Mouse (Mus musculus): ENCODE results near the gene Tepp. TPM values are rescaled to one million over a fixed set of nuclear protein-coding genes. Genes with fewer than 3 reads are reported as not detected.

Gene Tepp
- polyA plus RNA-seq, 1 experiment: not detected

- no peak for TF ChIP-seq CTCF (IDR thresholded peaks at IDR 0.05; ENCODE audit: low read depth, low read length)
- TF ChIP-seq EP300 (IDR thresholded peaks at IDR 0.05; ENCODE audit: insufficient read depth, low read depth, low read length): no peak
- no peak for TF ChIP-seq POLR2A (IDR thresholded peaks at IDR 0.05; ENCODE audit: insufficient read depth, low read length)
- Histone ChIP-seq H3K9ac (ENCODE audit: low read depth, poor library complexity, severe bottlenecking) (no peak overlapping the region), H3K4me3 (ENCODE audit: low read depth, low read length) (no peak overlapping the region), H3K4me1 (ENCODE audit: control insufficient read depth, insufficient read depth, low read length) (peaks cover 4% of the 10 kb centered on the region), H3K27me3 (ENCODE audit: control insufficient read depth, insufficient read depth, low read length, poor library complexity, severe bottlenecking) (0 out of 2 replicates have a peak, but pooled peaks cover 3% of the 10 kb centered on the region), H3K27ac (ENCODE audit: insufficient read depth, low read length) (no peak overlapping the region), H3K9me3 (replicated peaks; ENCODE audit: control insufficient read depth, insufficient read depth, low read length, poor library complexity, severe bottlenecking) (no peaks in the 10 kb centered on the region), H3K36me3 (ENCODE audit: control insufficient read depth, insufficient read depth, low read length, poor library complexity, severe bottlenecking) (no peaks in the 10 kb centered on the region)
These were observed 44.2 kb downstream of the Tepp start for GRCm38 (mm10) chr8:95354606-95355005.

DNA sequence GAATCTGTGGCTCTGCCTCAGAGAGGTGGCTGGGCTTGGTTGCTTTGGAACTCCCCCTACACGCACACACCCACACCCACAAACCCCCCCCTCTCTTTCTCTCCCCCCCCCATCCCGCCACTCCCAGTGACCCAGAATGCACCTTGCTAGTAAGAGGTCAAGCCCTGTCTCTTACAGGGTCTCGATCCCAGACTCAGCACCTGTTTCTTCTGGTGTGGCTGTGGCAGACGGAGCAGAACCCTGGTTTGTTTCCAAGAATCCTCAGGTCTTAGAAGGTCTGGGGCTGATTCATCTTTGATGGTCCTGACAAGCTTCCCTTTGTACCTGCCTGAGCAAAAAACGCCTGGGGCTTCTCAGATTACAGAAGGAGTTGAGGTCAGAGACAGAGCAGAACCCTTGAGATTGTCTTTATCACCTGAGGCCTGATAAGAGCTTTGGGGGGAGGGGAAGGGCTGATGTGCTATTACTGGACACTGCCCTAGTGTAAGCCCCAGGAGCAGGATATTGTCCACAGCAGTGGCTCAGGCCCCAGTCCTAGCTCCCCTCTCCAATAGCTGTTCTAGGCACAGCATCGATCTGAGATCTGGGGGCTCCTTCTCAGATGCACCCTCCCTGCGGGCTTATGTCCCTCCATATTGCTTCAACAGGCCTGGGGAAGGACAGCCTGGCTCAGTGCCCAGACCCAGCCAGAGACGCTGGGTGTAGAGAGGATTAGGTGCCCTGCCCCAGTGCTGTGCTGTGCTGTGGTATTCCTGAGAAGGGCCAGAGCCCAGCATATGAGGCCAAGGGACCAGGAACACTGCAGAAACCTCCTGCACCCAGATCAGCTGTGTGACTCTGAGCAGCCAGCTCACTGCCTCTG lies 48.4 kb downstream of the Tepp start:
- TF ChIP-seq POLR2A (IDR thresholded peaks at IDR 0.05; ENCODE audit: insufficient read depth, low read length) (no peak), EP300 (IDR thresholded peaks at IDR 0.05; ENCODE audit: insufficient read depth, low read depth, low read length) (no peak), CTCF (IDR thresholded peaks at IDR 0.05; ENCODE audit: low read depth, low read length) (no peak)
- no peak overlapping the region for H3K4me3 ChIP-seq (ENCODE audit: low read depth, low read length)
- H3K9ac ChIP-seq (ENCODE audit: low read depth, poor library complexity, severe bottlenecking): no peak overlapping the region
- H3K27ac ChIP-seq (ENCODE audit: insufficient read depth, low read length): no peak overlapping the region
- no peaks in the 10 kb centered on the region for H3K36me3 ChIP-seq (ENCODE audit: control insufficient read depth, insufficient read depth, low read length, poor library complexity, severe bottlenecking)
- no peaks in the 10 kb centered on the region for H3K27me3 ChIP-seq (ENCODE audit: control insufficient read depth, insufficient read depth, low read length, poor library complexity, severe bottlenecking)
- H3K9me3 ChIP-seq (replicated peaks; ENCODE audit: control insufficient read depth, insufficient read depth, low read length, poor library complexity, severe bottlenecking): no peaks in the 10 kb centered on the region
- H3K4me1 ChIP-seq (ENCODE audit: control insufficient read depth, insufficient read depth, low read length): peaks cover 4% of the 10 kb centered on the region

GRCm38 (mm10) chr8:95360181-95361015 lies 50.0 kb downstream of the Tepp start:
- no peaks in the 10 kb centered on the region for H3K36me3 ChIP-seq (ENCODE audit: control insufficient read depth, insufficient read depth, low read length, poor library complexity, severe bottlenecking)
- no peak overlapping the region for H3K27ac ChIP-seq (ENCODE audit: insufficient read depth, low read length)
- no peaks in the 10 kb centered on the region for H3K9me3 ChIP-seq (replicated peaks; ENCODE audit: control insufficient read depth, insufficient read depth, low read length, poor library complexity, severe bottlenecking)
- H3K9ac ChIP-seq (ENCODE audit: low read depth, poor library complexity, severe bottlenecking): no peak overlapping the region
- TF ChIP-seq EP300 (IDR thresholded peaks at IDR 0.05; ENCODE audit: insufficient read depth, low read depth, low read length) (no peak), CTCF (IDR thresholded peaks at IDR 0.05; ENCODE audit: low read depth, low read length) (no peak), POLR2A (IDR thresholded peaks at IDR 0.05; ENCODE audit: insufficient read depth, low read length) (no peak)
- no peak overlapping the region for H3K4me3 ChIP-seq (ENCODE audit: low read depth, low read length)
- peaks cover 4% of the 10 kb centered on the region for H3K4me1 ChIP-seq (ENCODE audit: control insufficient read depth, insufficient read depth, low read length)
- H3K27me3 ChIP-seq (ENCODE audit: control insufficient read depth, insufficient read depth, low read length, poor library complexity, severe bottlenecking): no peaks in the 10 kb centered on the region

DNA sequence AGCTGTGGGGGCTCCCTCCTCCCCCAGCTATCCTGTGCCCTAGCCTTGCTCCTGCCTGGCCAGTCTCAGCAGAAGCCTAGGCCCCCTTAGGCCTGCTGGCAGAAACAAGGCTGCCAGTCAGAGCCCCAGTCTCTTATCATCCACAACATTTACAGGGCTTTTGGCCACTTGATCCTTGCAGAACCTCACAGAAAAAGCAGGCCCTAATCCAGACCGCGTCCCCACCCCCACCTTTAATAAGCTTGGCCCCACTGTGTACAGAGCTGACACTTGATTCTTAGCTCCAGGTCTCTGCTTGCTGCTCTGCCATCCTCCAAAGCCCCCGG lies 50.6 kb downstream of the Tepp start:
- no peaks in the 10 kb centered on the region for H3K36me3 ChIP-seq (ENCODE audit: control insufficient read depth, insufficient read depth, low read length, poor library complexity, severe bottlenecking)
- H3K27ac ChIP-seq (ENCODE audit: insufficient read depth, low read length): no peak overlapping the region
- no peak overlapping the region for H3K9ac ChIP-seq (ENCODE audit: low read depth, poor library complexity, severe bottlenecking)
- H3K4me3 ChIP-seq (ENCODE audit: low read depth, low read length): no peak overlapping the region
- no peak for TF ChIP-seq EP300 (IDR thresholded peaks at IDR 0.05; ENCODE audit: insufficient read depth, low read depth, low read length)
- no peak for TF ChIP-seq CTCF (IDR thresholded peaks at IDR 0.05; ENCODE audit: low read depth, low read length)
- no peak for TF ChIP-seq POLR2A (IDR thresholded peaks at IDR 0.05; ENCODE audit: insufficient read depth, low read length)
- H3K4me1 ChIP-seq (ENCODE audit: control insufficient read depth, insufficient read depth, low read length): peaks cover 4% of the 10 kb centered on the region
- H3K27me3 ChIP-seq (ENCODE audit: control insufficient read depth, insufficient read depth, low read length, poor library complexity, severe bottlenecking): no peaks in the 10 kb centered on the region
- no peaks in the 10 kb centered on the region for H3K9me3 ChIP-seq (replicated peaks; ENCODE audit: control insufficient read depth, insufficient read depth, low read length, poor library complexity, severe bottlenecking)

DNA sequence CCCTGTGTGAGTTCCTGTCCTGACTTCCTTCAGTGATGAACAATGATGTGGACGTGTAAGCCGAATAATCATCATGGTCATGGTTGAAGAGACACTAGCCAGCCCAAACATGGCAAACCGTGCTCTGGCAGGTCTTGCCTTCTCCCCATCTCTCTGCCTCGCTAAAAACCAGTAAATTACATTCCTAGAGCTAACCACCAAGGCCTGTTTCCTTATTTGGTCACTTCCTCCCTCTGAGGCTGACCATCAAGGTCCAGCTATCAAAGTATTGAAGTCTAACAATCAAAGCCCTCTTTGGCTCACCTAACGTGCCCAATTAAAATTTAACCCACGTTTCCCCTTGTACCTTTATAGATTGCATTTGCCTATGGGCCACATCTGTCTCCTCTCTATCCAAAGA lies 51.9 kb downstream of the Tepp start:
- Histone ChIP-seq H3K27ac (ENCODE audit: insufficient read depth, low read length) (no peak overlapping the region), H3K27me3 (ENCODE audit: control insufficient read depth, insufficient read depth, low read length, poor library complexity, severe bottlenecking) (no peaks in the 10 kb centered on the region), H3K36me3 (ENCODE audit: control insufficient read depth, insufficient read depth, low read length, poor library complexity, severe bottlenecking) (no peaks in the 10 kb centered on the region), H3K9me3 (replicated peaks; ENCODE audit: control insufficient read depth, insufficient read depth, low read length, poor library complexity, severe bottlenecking) (no peaks in the 10 kb centered on the region), H3K4me1 (ENCODE audit: control insufficient read depth, insufficient read depth, low read length) (peaks cover 4% of the 10 kb centered on the region), H3K9ac (ENCODE audit: low read depth, poor library complexity, severe bottlenecking) (no peak overlapping the region), H3K4me3 (ENCODE audit: low read depth, low read length) (no peak overlapping the region)
- no peak for TF ChIP-seq EP300 (IDR thresholded peaks at IDR 0.05; ENCODE audit: insufficient read depth, low read depth, low read length)

DNA sequence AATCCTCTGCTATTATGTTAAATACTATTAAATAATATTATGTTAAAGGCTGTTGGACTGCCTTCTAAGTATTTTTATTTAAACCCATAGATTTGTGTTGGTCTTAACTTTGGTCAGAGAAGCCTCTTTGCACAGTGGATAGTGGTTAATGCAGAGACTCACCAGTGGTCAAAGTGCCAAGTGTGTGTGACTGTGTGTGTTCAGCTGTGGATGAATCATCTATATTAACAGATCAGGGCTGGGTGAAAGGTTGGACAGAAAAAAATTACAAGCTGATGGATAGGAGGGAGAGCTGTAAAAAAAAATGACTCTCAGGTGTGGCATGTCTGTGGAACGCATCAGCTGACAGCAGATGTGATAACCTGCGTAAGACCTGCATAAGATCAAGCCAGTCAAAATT lies 53.5 kb downstream of the Tepp start:
- no peak overlapping the region for H3K9ac ChIP-seq (ENCODE audit: low read depth, poor library complexity, severe bottlenecking)
- no peak overlapping the region for H3K27ac ChIP-seq (ENCODE audit: insufficient read depth, low read length)
- no peak overlapping the region for H3K4me3 ChIP-seq (ENCODE audit: low read depth, low read length)
- H3K4me1 ChIP-seq (ENCODE audit: control insufficient read depth, insufficient read depth, low read length): no peaks in the 10 kb centered on the region
- TF ChIP-seq EP300 (IDR thresholded peaks at IDR 0.05; ENCODE audit: insufficient read depth, low read depth, low read length): no peak
- TF ChIP-seq CTCF (IDR thresholded peaks at IDR 0.05; ENCODE audit: low read depth, low read length): no peak
- no peak for TF ChIP-seq POLR2A (IDR thresholded peaks at IDR 0.05; ENCODE audit: insufficient read depth, low read length)
- H3K36me3 ChIP-seq (ENCODE audit: control insufficient read depth, insufficient read depth, low read length, poor library complexity, severe bottlenecking): no peaks in the 10 kb centered on the region
- H3K9me3 ChIP-seq (replicated peaks; ENCODE audit: control insufficient read depth, insufficient read depth, low read length, poor library complexity, severe bottlenecking): no peaks in the 10 kb centered on the region
- no peaks in the 10 kb centered on the region for H3K27me3 ChIP-seq (ENCODE audit: control insufficient read depth, insufficient read depth, low read length, poor library complexity, severe bottlenecking)

All from ES-Bruce4 (cell line).